Mouse (Mus musculus) MEL (cell line): ENCODE results near the gene Lag3. TPM values are rescaled to one million over a fixed set of nuclear protein-coding genes. Genes with fewer than 3 reads are reported as not detected.

Experiments
- DNase-seq: peaks from one replicate; pipeline ENCODE4 v3.0.0; 2011; ENCODE audit warnings: low read depth, low spot score
- H3K27ac ChIP-seq: 2 replicates; pipeline ENCODE4 v1.5.1; 2012; ENCODE audit warnings: low read depth, mild to moderate bottlenecking, control low read depth, low read length, moderate library complexity; ENCODE audit not compliant: control insufficient read depth
- H3K27me3 ChIP-seq, 2 experiments: fragments of 150-350 bp in 1 of 2; sonication (generic) in 1 of 2; 2 replicates each; pipeline ENCODE4 v1.6.1; 2012; ENCODE audit warnings: low read length in 2 of 2, mild to moderate bottlenecking in 2 of 2, improper control_type of control experiment in 1 of 2, moderate library complexity in 1 of 2; ENCODE audit not compliant: insufficient read depth in 2 of 2, control insufficient read depth in 1 of 2
- H3K36me3 ChIP-seq, 2 experiments: 2 replicates each; pipeline ENCODE4 v1.6.1; 2012 to 2014; ENCODE audit warnings: low read length in 2 of 2, improper control_type of control experiment in 1 of 2, inconsistent platforms in 1 of 2, mild to moderate bottlenecking in 1 of 2; ENCODE audit not compliant: insufficient read depth in 2 of 2, control insufficient read depth in 1 of 2
- H3K4me1 ChIP-seq, 2 experiments: fragments of 150-350 bp in 1 of 2; sonication (generic) in 1 of 2; 2 replicates each; pipeline ENCODE4 v1.6.1; 2012; ENCODE audit warnings: low read length in 2 of 2, improper control_type of control experiment in 1 of 2, mild to moderate bottlenecking in 1 of 2; ENCODE audit not compliant: insufficient read depth in 2 of 2, control insufficient read depth in 1 of 2
- H3K4me3 ChIP-seq, 2 experiments: fragments of 150-350 bp in 1 of 2; sonication (generic) in 1 of 2; 2 replicates each; pipeline ENCODE4 v1.5.1; 2012; ENCODE audit warnings: low read depth in 2 of 2, low read length in 2 of 2, mild to moderate bottlenecking in 2 of 2, moderate library complexity in 2 of 2, control low read depth in 1 of 2, improper control_type of control experiment in 1 of 2; ENCODE audit not compliant: control insufficient read depth in 1 of 2, insufficient read depth in 1 of 2
- H3K79me2 ChIP-seq: 2 replicates; pipeline ENCODE4 v1.6.1; 2012; ENCODE audit warnings: mild to moderate bottlenecking, low read length, moderate library complexity; ENCODE audit not compliant: control insufficient read depth, poor library complexity, insufficient read depth
- H3K9ac ChIP-seq: 2 replicates; pipeline ENCODE4 v1.6.1; 2012; ENCODE audit warnings: low read depth, mild to moderate bottlenecking, control low read depth, low read length, moderate library complexity; ENCODE audit not compliant: control insufficient read depth, poor library complexity, severe bottlenecking
- H3K9me3 ChIP-seq: fragments of 150-350 bp; sonication (generic); replicated peaks from 2 replicates; pipeline ENCODE4 v1.6.1; 2012; ENCODE audit warnings: mild to moderate bottlenecking, low read length, improper control_type of control experiment, moderate library complexity; ENCODE audit not compliant: insufficient read depth
- BHLHE40 ChIP-seq: IDR thresholded peaks from 2 replicates; pipeline ENCODE4 v1.6.1; 2012; ENCODE audit warnings: low read depth, mild to moderate bottlenecking, inconsistent platforms, low read length, improper control_type of control experiment, borderline replicate concordance
- CHD2 ChIP-seq: IDR thresholded peaks from 2 replicates; pipeline ENCODE4 v1.6.1; 2011; ENCODE audit warnings: low read length, improper control_type of control experiment
- CTCF ChIP-seq, 3 experiments: IDR thresholded peaks in 2 of 3; conservative IDR thresholded peaks in 1 of 3; 2 replicates each; pipeline ENCODE4 v1.5.1; 2011 to 2012; ENCODE audit warnings: low read length in 3 of 3, low read depth in 2 of 3, mild to moderate bottlenecking in 2 of 3, improper control_type of control experiment in 1 of 3, inconsistent platforms in 1 of 3, mixed read lengths in 1 of 3, moderate library complexity in 1 of 3; ENCODE audit not compliant: control insufficient read depth in 1 of 3, insufficient read depth in 1 of 3, poor library complexity in 1 of 3, severe bottlenecking in 1 of 3
- ELF1 ChIP-seq: IDR thresholded peaks from 2 replicates; pipeline ENCODE4 v1.6.1; 2014; ENCODE audit warnings: low read depth, mild to moderate bottlenecking, inconsistent platforms, low read length, improper control_type of control experiment, moderate library complexity
- EP300 ChIP-seq, 2 experiments: IDR thresholded peaks; 2 replicates each; pipeline ENCODE4 v1.6.1; 2011; ENCODE audit warnings: improper control_type of control experiment in 2 of 2, low read length in 2 of 2, low read depth in 1 of 2, mild to moderate bottlenecking in 1 of 2
- ETS1 ChIP-seq: IDR thresholded peaks from 2 replicates; pipeline ENCODE4 v1.6.1; 2012; ENCODE audit warnings: low read depth, mild to moderate bottlenecking, inconsistent platforms, low read length, improper control_type of control experiment, moderate library complexity
- GATA1 ChIP-seq: IDR thresholded peaks from 2 replicates; pipeline ENCODE4 v1.6.1; 2011; ENCODE audit warnings: low read depth, low read length, improper control_type of control experiment
- HCFC1 ChIP-seq: IDR thresholded peaks from 2 replicates; pipeline ENCODE4 v1.6.1; 2012; ENCODE audit warnings: low read depth, mild to moderate bottlenecking, inconsistent platforms, low read length, improper control_type of control experiment, moderate library complexity
- KAT2A ChIP-seq: conservative IDR thresholded peaks from 2 replicates; pipeline ENCODE4 v1.6.1; 2012; ENCODE audit warnings: low read depth, low read length, improper control_type of control experiment, inconsistent platforms
- MAX ChIP-seq: IDR thresholded peaks from 2 replicates; pipeline ENCODE4 v1.6.1; 2011; ENCODE audit warnings: low read length, improper control_type of control experiment
- MYB ChIP-seq: IDR thresholded peaks from 2 replicates; pipeline ENCODE4 v1.6.1; 2011; ENCODE audit warnings: mild to moderate bottlenecking, low read depth, low read length, improper control_type of control experiment
- MYC ChIP-seq: IDR thresholded peaks from 2 replicates; pipeline ENCODE4 v1.6.1; 2011; ENCODE audit warnings: low read depth, mild to moderate bottlenecking, low read length, improper control_type of control experiment, moderate library complexity
- POLR2A ChIP-seq, 2 experiments: IDR thresholded peaks; 2 replicates each; pipeline ENCODE4 v1.6.1; 2011 to 2012; ENCODE audit warnings: low read length in 2 of 2, mild to moderate bottlenecking in 2 of 2, control low read depth in 1 of 2, improper control_type of control experiment in 1 of 2, low read depth in 1 of 2, moderate library complexity in 1 of 2; ENCODE audit not compliant: control insufficient read depth in 1 of 2, insufficient read depth in 1 of 2, poor library complexity in 1 of 2
- POLR2AphosphoS2 ChIP-seq: IDR thresholded peaks from 2 replicates; pipeline ENCODE4 v1.6.1; 2011; ENCODE audit warnings: low read length, improper control_type of control experiment
- POLR2AphosphoS5 ChIP-seq: IDR thresholded peaks from 2 replicates; pipeline ENCODE4 v1.6.1; 2012; ENCODE audit warnings: low read depth, borderline replicate concordance, mild to moderate bottlenecking, inconsistent platforms, low read length, moderate library complexity, mixed read lengths
- RAD21 ChIP-seq: IDR thresholded peaks from 2 replicates; pipeline ENCODE4 v1.6.1; 2011; ENCODE audit warnings: mild to moderate bottlenecking, low read depth, low read length, improper control_type of control experiment
- TAL1 ChIP-seq: IDR thresholded peaks from 2 replicates; pipeline ENCODE4 v1.6.1; 2012; ENCODE audit warnings: mild to moderate bottlenecking, inconsistent platforms, low read length, moderate library complexity, mixed read lengths
- TCF12 ChIP-seq: IDR thresholded peaks from 2 replicates; pipeline ENCODE4 v1.6.1; 2014; ENCODE audit warnings: low read depth, mild to moderate bottlenecking, inconsistent platforms, low read length, improper control_type of control experiment, moderate library complexity
- USF1 ChIP-seq: IDR thresholded peaks from 2 replicates; pipeline ENCODE4 v1.6.1; 2014; ENCODE audit warnings: low read depth, mild to moderate bottlenecking, inconsistent platforms, low read length, improper control_type of control experiment, moderate library complexity
- USF2 ChIP-seq, 2 experiments: IDR thresholded peaks; 2 replicates each; pipeline ENCODE4 v1.6.1; 2011 to 2012; ENCODE audit warnings: improper control_type of control experiment in 2 of 2, low read length in 2 of 2, borderline replicate concordance in 1 of 2, inconsistent platforms in 1 of 2, low read depth in 1 of 2, mild to moderate bottlenecking in 1 of 2; ENCODE audit not compliant: insufficient read depth in 1 of 2
- ZC3H11A ChIP-seq: IDR thresholded peaks from 2 replicates; pipeline ENCODE4 v1.6.1; 2012; ENCODE audit warnings: low read depth, mild to moderate bottlenecking, inconsistent platforms, low read length, improper control_type of control experiment
- ZNF384 ChIP-seq: IDR thresholded peaks from 2 replicates; pipeline ENCODE4 v1.6.1; 2012; ENCODE audit warnings: low read depth, mild to moderate bottlenecking, inconsistent platforms, low read length, improper control_type of control experiment
- polyA plus RNA-seq, 2 experiments: library from polyadenylated mRNA; stranded (reverse) in 1 of 2; unstranded in 1 of 2; fragments of >175 nt in 1 of 2; fragments of >200 nt in 1 of 2; gene quantifications; 2 replicates each; pipeline versions ENCODE4 v1.2.1 to v1.2.4; 2012; ENCODE audit warnings: low replicate concordance in 2 of 2, low read depth in 1 of 2; ENCODE audit not compliant: insufficient read length in 2 of 2, insufficient read depth in 1 of 2, missing spikeins in 1 of 2
- total RNA-seq: library from RNA; depleted of rRNA; stranded (reverse); fragments of 300-350 nt; gene quantifications from 2 replicates; pipeline ENCODE4 v1.2.3, GENCODE M21; 2012

The Lag3 gene
- total and polyA plus RNA-seq, 3 experiments = 0.35 to 1.3 TPM; not detected in 1

DNA sequence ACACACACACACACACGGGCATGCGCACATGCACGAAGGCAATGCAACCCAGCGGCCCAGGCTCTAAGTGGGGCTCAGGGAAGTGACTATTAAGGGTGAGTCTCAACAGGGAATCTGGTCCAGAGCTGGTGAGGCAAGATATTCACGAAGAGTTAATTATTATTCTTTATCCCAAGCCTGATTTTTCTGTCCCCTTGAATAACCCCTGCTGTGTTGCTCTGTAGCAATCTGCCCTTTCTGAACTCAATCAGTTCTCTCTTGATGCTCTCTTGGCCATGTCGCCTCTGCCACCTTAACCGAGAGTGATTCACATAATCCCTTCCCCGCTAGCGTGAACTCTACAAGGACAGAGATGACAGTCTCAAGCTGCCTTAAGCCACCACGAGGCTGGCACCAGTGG, 28.2 kb downstream of the Lag3 start:
- TF ChIP-seq POLR2AphosphoS5 (no peak), RAD21 (no peak), USF1 (no peak), CTCF (IDR thresholded peaks at IDR 0.05 in 2 of 3, conservative IDR thresholded peaks at IDR 0.05 in 1 of 3; ENCODE audit: control insufficient read depth in 1 of 3, insufficient read depth in 1 of 3, low read depth in 2 of 3, low read length in 3 of 3, poor library complexity in 1 of 3, severe bottlenecking in 1 of 3) (no peak), MYB (no peak), ZNF384 (no peak), POLR2AphosphoS2 (no peak), EP300 (IDR thresholded peaks at IDR 0.05; ENCODE audit: low read depth in 1 of 2, low read length in 2 of 2) (no peak), POLR2A (IDR thresholded peaks at IDR 0.05; ENCODE audit: control insufficient read depth in 1 of 2, insufficient read depth in 1 of 2, low read depth in 1 of 2, low read length in 2 of 2, poor library complexity in 1 of 2) (no peak), TAL1 (no peak), HCFC1 (no peak), ELF1 (no peak), MAX (no peak), ETS1 (no peak), GATA1 (no peak), MYC (no peak), TCF12 (no peak), CHD2 (no peak)
- no peaks in the 10 kb centered on the region for H3K36me3 ChIP-seq
- no peak overlapping the region for H3K27ac ChIP-seq
- no peak overlapping the region for H3K9ac ChIP-seq
- H3K27me3 ChIP-seq = peaks cover 8 to 9% of the 10 kb centered on the region in 2 experiments
- H3K9me3 ChIP-seq = no peaks in the 10 kb centered on the region
- no peaks in the 10 kb centered on the region for H3K79me2 ChIP-seq
- H3K4me3 ChIP-seq = no peak overlapping the region
- no peaks in the 10 kb centered on the region for H3K4me1 ChIP-seq
- no peak for DNase-seq

DNA sequence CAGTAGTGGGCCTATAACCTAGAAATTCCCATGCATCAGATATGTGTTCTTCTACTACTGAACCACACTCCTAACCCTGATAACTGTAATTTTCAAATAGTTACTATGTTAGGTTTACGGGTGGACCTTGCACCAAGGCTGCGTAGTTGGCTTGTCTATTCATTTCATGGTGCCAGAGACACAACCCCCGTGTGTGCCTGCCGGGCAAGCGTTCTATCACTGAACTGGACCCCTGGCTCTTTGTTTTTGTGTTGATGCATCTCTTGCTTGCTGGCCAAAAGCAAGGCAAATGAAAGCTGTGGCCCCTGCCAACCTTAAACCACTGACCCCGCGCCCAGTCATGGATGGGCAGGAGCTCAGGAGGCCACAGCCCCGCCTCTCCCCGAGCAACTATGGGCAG, 29.7 kb downstream of the Lag3 start:
- no peaks in the 10 kb centered on the region for H3K36me3 ChIP-seq
- H3K9ac ChIP-seq = no peak overlapping the region
- H3K27me3 ChIP-seq = peaks cover 8 to 9% of the 10 kb centered on the region in 2 experiments
- DNase-seq = no peak
- H3K4me3 ChIP-seq = no peak overlapping the region
- H3K27ac ChIP-seq = no peak overlapping the region
- H3K79me2 ChIP-seq = no peaks in the 10 kb centered on the region
- no peaks in the 10 kb centered on the region for H3K4me1 ChIP-seq
- no peak for TF ChIP-seq MAX
- TF ChIP-seq USF2 (IDR thresholded peaks at IDR 0.05; ENCODE audit: borderline replicate concordance in 1 of 2, insufficient read depth in 1 of 2, low read depth in 1 of 2, low read length in 2 of 2) = no peak
- TF ChIP-seq CHD2 = no peak
- TF ChIP-seq GATA1 = no peak
- no peak for TF ChIP-seq MYB
- TF ChIP-seq BHLHE40 = no peak
- TF ChIP-seq ZC3H11A = no peak
- TF ChIP-seq POLR2AphosphoS5 = no peak
- TF ChIP-seq KAT2A = no peak
- H3K9me3 ChIP-seq = no peaks in the 10 kb centered on the region
